ENCODE assay signal across 16 mouse cellular contexts in the genomic region with DNA sequence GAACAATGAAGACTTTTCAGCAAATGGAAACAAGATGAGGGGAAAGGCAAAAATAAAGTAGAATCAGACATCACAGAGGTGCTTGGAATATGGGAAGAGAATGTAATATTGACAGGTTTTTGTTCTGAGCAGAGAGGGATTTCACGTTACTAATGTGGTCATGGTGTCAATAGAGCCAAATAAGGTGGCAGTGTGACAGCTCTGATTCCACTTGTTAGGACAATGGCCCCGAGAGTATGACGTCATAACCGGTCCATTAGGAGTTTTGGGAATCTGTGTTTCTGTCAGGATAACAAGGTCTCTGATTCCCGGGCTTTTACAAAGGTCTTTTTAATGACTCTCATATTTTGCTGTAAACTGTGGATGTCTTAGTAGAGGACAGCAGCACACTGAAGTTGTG.
DNase-seq lines count a peak whose midpoint lies in the region; ATAC-seq and TF ChIP-seq lines count a peak whose summit lies in the region.
"Had no signal": no experiment of that assay in that cellular context is flagged by ENCODE, and none has a peak within 500 bp of the region (broad histone marks: within the 10 kb centered on the region; RNA-seq: fewer than 3 reads in every experiment).

No protein-coding gene starts in this region.

- peaks cover 5% of the 10 kb centered on the region for H3K4me1 ChIP-seq in forebrain, embryonic 11.5 days (replicated peaks; ENCODE audit: control insufficient read depth, insufficient read depth, low read length)
- H3K4me1 ChIP-seq in forebrain, embryonic 16.5 days (replicated peaks; ENCODE audit: control insufficient read depth, insufficient read depth, low read length), result peaks cover 2% of the 10 kb centered on the region; the same call in 1 of the 2 replicates
- H3K4me1 ChIP-seq in forebrain, postnatal 0 days (ENCODE audit: insufficient read depth), result peaks cover 3% of the 10 kb centered on the region; the same call in 1 of the 2 replicates
- H3K4me1 ChIP-seq in midbrain, embryonic 10.5 days, result peaks cover 29% of the 10 kb centered on the region
- H3K4me1 ChIP-seq in midbrain, postnatal 0 days (ENCODE audit: insufficient read depth, low read length), result no peaks in the 10 kb centered on the region; the same call in 1 of the 2 replicates
- H3K4me1 ChIP-seq: limb, embryonic 15.5 days; liver, embryonic 15.5 days; stomach, embryonic 15.5 days had no signal

- 41% methylated on average over 5 of the region's 5 CpGs for WGBS in forebrain, embryonic 11.5 days
- 19% methylated on average over 5 of the region's 5 CpGs for WGBS in forebrain, embryonic 16.5 days
- 20% methylated on average over 5 of the region's 5 CpGs for WGBS in forebrain, postnatal 0 days
- 63% methylated on average over 5 of the region's 5 CpGs for WGBS in midbrain, embryonic 10.5 days
- WGBS in midbrain, postnatal 0 days, result 29% methylated on average over 5 of the region's 5 CpGs

- DNase-seq in forebrain, embryonic 11.5 days (ENCODE audit: low spot score), result no peak
- peak; percentile 21 for DNase-seq in forebrain, postnatal 0 days
- DNase-seq in midbrain, embryonic 10.5 days (ENCODE audit: low spot score), result no peak
- DNase-seq in midbrain, postnatal 0 days (ENCODE audit: low spot score), result peak; percentile 36
- DNase-seq in thymus, postnatal 36 days, result no peak
- no peak for DNase-seq in lung, postnatal 10 days
- DNase-seq: adrenal gland, postnatal 25 days; kidney, adult 11 months; right cerebral cortex, postnatal 25 days; thymus, adult 2 months had no signal

- H3K9ac ChIP-seq in forebrain, embryonic 11.5 days (ENCODE audit: low read length), result no peak overlapping the region
- H3K9ac ChIP-seq in forebrain, embryonic 16.5 days (replicated peaks; ENCODE audit: low read depth, low read length), result no peak overlapping the region
- H3K9ac ChIP-seq in forebrain, postnatal 0 days, result no peak overlapping the region
- H3K9ac ChIP-seq in midbrain, postnatal 0 days (replicated peaks; ENCODE audit: low read length, poor library complexity, severe bottlenecking), result no peak overlapping the region
- H3K9ac ChIP-seq: limb, embryonic 15.5 days; liver, embryonic 15.5 days; stomach, embryonic 15.5 days had no signal

- no peak for TF ChIP-seq CTCF in forebrain, postnatal 0 days (IDR thresholded peaks at IDR 0.05; ENCODE audit: low read depth)
- TF ChIP-seq CTCF in midbrain, postnatal 0 days (IDR thresholded peaks at IDR 0.05), result no peak

- ATAC-seq in forebrain, embryonic 11.5 days (replicated peaks; ENCODE audit: low FRiP score), result peak; percentile 40
- no peak for ATAC-seq in forebrain, embryonic 16.5 days
- ATAC-seq in forebrain, postnatal 0 days, result no peak
- no peak for ATAC-seq in midbrain, postnatal 0 days (ENCODE audit: low FRiP score)
- ATAC-seq: lung, postnatal 0 days had no signal

- no peak overlapping the region for H3K4me2 ChIP-seq in forebrain, embryonic 11.5 days (ENCODE audit: low read depth, low read length, severe bottlenecking)
- no peak overlapping the region for H3K4me2 ChIP-seq in forebrain, embryonic 16.5 days (ENCODE audit: low read length)
- H3K4me2 ChIP-seq in forebrain, postnatal 0 days (ENCODE audit: low read depth), result no peak overlapping the region
- H3K4me2 ChIP-seq in midbrain, postnatal 0 days (ENCODE audit: low read depth, low read length, poor library complexity, severe bottlenecking), result no peak overlapping the region
- H3K4me2 ChIP-seq: limb, embryonic 15.5 days; liver, embryonic 15.5 days; stomach, embryonic 15.5 days had no signal

- H3K27me3 ChIP-seq in forebrain, embryonic 11.5 days (ENCODE audit: control insufficient read depth, insufficient read depth, low read length), result no peaks in the 10 kb centered on the region
- no peaks in the 10 kb centered on the region for H3K27me3 ChIP-seq in forebrain, embryonic 16.5 days (replicated peaks; ENCODE audit: control insufficient read depth, insufficient read depth, low read length)
- no peaks in the 10 kb centered on the region for H3K27me3 ChIP-seq in forebrain, postnatal 0 days (ENCODE audit: insufficient read depth, low read length)
- peaks cover 21% of the 10 kb centered on the region for H3K27me3 ChIP-seq in midbrain, embryonic 10.5 days (ENCODE audit: low read depth, poor library complexity, severe bottlenecking)
- H3K27me3 ChIP-seq in midbrain, postnatal 0 days (ENCODE audit: insufficient read depth, low read length), result no peaks in the 10 kb centered on the region
- H3K27me3 ChIP-seq: stomach, embryonic 15.5 days had no signal

- no peaks in the 10 kb centered on the region for H3K9me3 ChIP-seq in forebrain, embryonic 11.5 days (ENCODE audit: control insufficient read depth, low read length)
- H3K9me3 ChIP-seq in forebrain, embryonic 16.5 days (ENCODE audit: control insufficient read depth, low read length), result no peaks in the 10 kb centered on the region
- no peaks in the 10 kb centered on the region for H3K9me3 ChIP-seq in forebrain, postnatal 0 days (ENCODE audit: low read length)
- H3K9me3 ChIP-seq in midbrain, embryonic 10.5 days (replicated peaks), result no peaks in the 10 kb centered on the region
- no peaks in the 10 kb centered on the region for H3K9me3 ChIP-seq in midbrain, postnatal 0 days (ENCODE audit: low read length)
- H3K9me3 ChIP-seq: limb, embryonic 15.5 days; liver, embryonic 15.5 days; stomach, embryonic 15.5 days had no signal

- H3K4me3 ChIP-seq in forebrain, embryonic 11.5 days (ENCODE audit: low read depth, low read length), result no peak overlapping the region
- H3K4me3 ChIP-seq in forebrain, embryonic 16.5 days (replicated peaks; ENCODE audit: low read length), result no peak overlapping the region
- no peak overlapping the region for H3K4me3 ChIP-seq in forebrain, postnatal 0 days (ENCODE audit: low read depth, low read length)
- H3K4me3 ChIP-seq in midbrain, embryonic 10.5 days, result no peak overlapping the region
- no peak overlapping the region for H3K4me3 ChIP-seq in midbrain, postnatal 0 days (ENCODE audit: low read depth, low read length)
- H3K4me3 ChIP-seq: limb, embryonic 15.5 days; liver, embryonic 15.5 days; stomach, embryonic 15.5 days had no signal

- no peak overlapping the region for H3K27ac ChIP-seq in forebrain, embryonic 11.5 days (ENCODE audit: low read depth, low read length)
- H3K27ac ChIP-seq in forebrain, embryonic 16.5 days (ENCODE audit: low read length), result no peak overlapping the region
- H3K27ac ChIP-seq in forebrain, postnatal 0 days (ENCODE audit: low read depth, low read length), result no peak overlapping the region
- H3K27ac ChIP-seq in midbrain, embryonic 10.5 days (replicated peaks), result peak overlapping the region; percentile 82
- H3K27ac ChIP-seq in midbrain, postnatal 0 days (ENCODE audit: low read depth, low read length), result no peak overlapping the region
- H3K27ac ChIP-seq: limb, embryonic 15.5 days; liver, embryonic 15.5 days; stomach, embryonic 15.5 days had no signal

- H3K36me3 ChIP-seq in forebrain, embryonic 11.5 days (ENCODE audit: control insufficient read depth, insufficient read depth, low read length), result no peaks in the 10 kb centered on the region
- H3K36me3 ChIP-seq in forebrain, embryonic 16.5 days (ENCODE audit: control insufficient read depth, insufficient read depth), result no peaks in the 10 kb centered on the region
- H3K36me3 ChIP-seq in forebrain, postnatal 0 days (ENCODE audit: insufficient read depth), result no peaks in the 10 kb centered on the region
- H3K36me3 ChIP-seq in midbrain, embryonic 10.5 days, result no peaks in the 10 kb centered on the region
- H3K36me3 ChIP-seq in midbrain, postnatal 0 days (ENCODE audit: insufficient read depth, low read length), result no peaks in the 10 kb centered on the region
- H3K36me3 ChIP-seq: G1E; limb, embryonic 15.5 days; liver, embryonic 15.5 days; stomach, embryonic 15.5 days had no signal

Comparison
In these comparisons a context has a peak if more than half of its experiments do, and no peak if none do; other contexts are left out.
1. DNase-seq: peak in forebrain, postnatal 0 days (single experiment) and midbrain, postnatal 0 days (single experiment); none in forebrain, embryonic 11.5 days (single experiment), midbrain, embryonic 10.5 days (single experiment), thymus, postnatal 36 days (0 of 2) and lung, postnatal 10 days (single experiment).